Mouse (Mus musculus): Measurements from ENCODE around the gene Pgap1. TPM values are rescaled to one million over a fixed set of nuclear protein-coding genes. Genes with fewer than 3 reads are reported as not detected.

The Pgap1 gene
- total RNA-seq, 1 experiment, result 21.8 TPM

DNA sequence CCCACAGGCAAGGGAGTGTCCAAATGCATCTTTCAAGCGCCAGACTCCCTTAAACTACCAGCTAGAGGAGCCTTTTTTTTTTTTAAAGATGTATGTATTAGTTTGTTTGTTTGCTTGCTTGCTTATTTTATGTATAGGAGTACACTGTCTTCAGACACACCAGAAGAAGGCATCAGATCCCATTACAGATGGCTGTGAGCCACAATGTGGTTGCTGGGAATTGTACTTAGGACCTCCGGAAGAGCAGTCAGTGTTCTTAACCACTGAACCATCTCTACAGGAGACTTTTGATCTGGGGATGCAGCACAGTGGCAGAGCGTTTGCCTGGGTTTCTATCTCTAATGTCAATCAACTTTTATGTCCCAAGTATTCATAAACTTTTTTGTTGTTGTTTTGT is 118.4 kb downstream of the Pgap1 start:
- in situ Hi-C loops (cut with MboI; ENCODE audit: low sequenced_read_pairs in 2 of 2, unreplicated experiment in 2 of 2), result no loop called here
- H3K4me1 ChIP-seq (ENCODE audit: control insufficient read depth in 2 of 2, insufficient read depth in 2 of 2, low read length in 2 of 2, poor library complexity in 1 of 2), result peaks cover 0 to 5% of the 10 kb centered on the region in 2 experiments; a peak in 1 of 4 replicates
- H3K36me3 ChIP-seq (ENCODE audit: control insufficient read depth, insufficient read depth, low read length, poor library complexity, severe bottlenecking), result no peaks in the 10 kb centered on the region
- H3K9ac ChIP-seq (ENCODE audit: insufficient read depth, low read depth, low read length, poor library complexity, severe bottlenecking), result no peak overlapping the region
- H3K4me3 ChIP-seq (ENCODE audit: insufficient read depth in 1 of 2, low read depth in 1 of 2, low read length in 2 of 2, poor library complexity in 1 of 2, severe bottlenecking in 1 of 2), result peak overlapping the region in 1 of 2 experiments; percentile 93; a peak in 1 of 4 replicates
- no peak for TF ChIP-seq ZC3H11A (IDR thresholded peaks at IDR 0.05; ENCODE audit: borderline replicate concordance, low read depth, low read length)
- no peak for TF ChIP-seq CHD2 (IDR thresholded peaks at IDR 0.05; ENCODE audit: low read depth, low read length)
- no peak for TF ChIP-seq HCFC1 (IDR thresholded peaks at IDR 0.05; ENCODE audit: borderline replicate concordance, insufficient read depth, low read length)
- TF ChIP-seq ZNF384 (IDR thresholded peaks at IDR 0.05; ENCODE audit: low read depth, low read length), result 0 out of 2 replicates have a peak, but pooled peaks have one; percentile 16
- no peak for TF ChIP-seq MAFK (IDR thresholded peaks at IDR 0.05; ENCODE audit: insufficient read depth, low read depth, low read length)
- no peaks in the 10 kb centered on the region for H3K9me3 ChIP-seq (ENCODE audit: control insufficient read depth, insufficient read depth, low read depth, low read length)
- H3K27ac ChIP-seq (ENCODE audit: insufficient read depth, low read depth, low read length, poor library complexity, severe bottlenecking), result no peak overlapping the region
- no peak for DNase-seq (ENCODE audit: low read depth, low spot score)

GRCm38 (mm10) chr1:54438340-54439079 is 119.0 kb downstream of the Pgap1 start, which contains the start of gene Gtf3c3:
TSS of gene Gtf3c3 (minus strand) at chr1:54438971.
- Histone ChIP-seq H3K9ac (ENCODE audit: insufficient read depth, low read depth, low read length, poor library complexity, severe bottlenecking) (peak within 1 kb of the TSS; percentile 89), H3K36me3 (ENCODE audit: control insufficient read depth, insufficient read depth, low read length, poor library complexity, severe bottlenecking) (no peaks in the 10 kb centered on the region), H3K9me3 (ENCODE audit: control insufficient read depth, insufficient read depth, low read depth, low read length) (no peaks in the 10 kb centered on the region), H3K27ac (ENCODE audit: insufficient read depth, low read depth, low read length, poor library complexity, severe bottlenecking) (no peak within 1 kb of the TSS), H3K4me1 (ENCODE audit: control insufficient read depth in 2 of 2, insufficient read depth in 2 of 2, low read length in 2 of 2, poor library complexity in 1 of 2) (peaks cover 0 to 2% of the 10 kb centered on the region in 2 experiments; a peak in 1 of 4 replicates), H3K4me3 (ENCODE audit: insufficient read depth in 1 of 2, low read depth in 1 of 2, low read length in 2 of 2, poor library complexity in 1 of 2, severe bottlenecking in 1 of 2) (peak within 1 kb of the TSS; percentile 89 to 93)
- in situ Hi-C loops (cut with MboI; ENCODE audit: low sequenced_read_pairs in 2 of 2, unreplicated experiment in 2 of 2), result no loop called here
- peak; percentile 83 for TF ChIP-seq HCFC1 (IDR thresholded peaks at IDR 0.05; ENCODE audit: borderline replicate concordance, insufficient read depth, low read length)
- no peak for TF ChIP-seq MAFK (IDR thresholded peaks at IDR 0.05; ENCODE audit: insufficient read depth, low read depth, low read length)
- peak; percentile 70 for DNase-seq (ENCODE audit: low read depth, low spot score)

Other genes starting within 250 kb of the Pgap1 start
- gene Gtf3c3, start 118.7 kb downstream of the Pgap1 start, total RNA-seq (2012; rRNA removed), result 23.0 and 29.9 TPM in 2 replicates